Mouse (Mus musculus) C2C12 (cell line): ENCODE data around the gene Itpr3.

Experiments
- CEBPB ChIP-seq: IDR thresholded peaks from one replicate; pipeline ENCODE4 v1.6.1; 2011; ENCODE audit warnings: low read depth, mild to moderate bottlenecking, control low read depth, moderate library complexity
- CTCF ChIP-seq: IDR thresholded peaks from one replicate; pipeline ENCODE4 v1.5.1; 2011; ENCODE audit not compliant: control insufficient read depth, insufficient read depth, insufficient read length
- MAX ChIP-seq: IDR thresholded peaks from one replicate; pipeline ENCODE4 v1.6.1; 2011; ENCODE audit warnings: mild to moderate bottlenecking, control low read depth
- MYOD1 ChIP-seq: IDR thresholded peaks from one replicate; pipeline ENCODE4 v1.6.1; 2011; ENCODE audit warnings: low read depth; ENCODE audit not compliant: control insufficient read depth, insufficient read length
- MYOG ChIP-seq: IDR thresholded peaks from one replicate; pipeline ENCODE4 v1.6.1; 2011; ENCODE audit not compliant: control insufficient read depth, insufficient read length; ENCODE audit errors: extremely low read depth
- USF1 ChIP-seq: IDR thresholded peaks from one replicate; pipeline ENCODE4 v1.6.1; 2011; ENCODE audit warnings: low read depth, mild to moderate bottlenecking, control low read depth, moderate library complexity

DNA sequence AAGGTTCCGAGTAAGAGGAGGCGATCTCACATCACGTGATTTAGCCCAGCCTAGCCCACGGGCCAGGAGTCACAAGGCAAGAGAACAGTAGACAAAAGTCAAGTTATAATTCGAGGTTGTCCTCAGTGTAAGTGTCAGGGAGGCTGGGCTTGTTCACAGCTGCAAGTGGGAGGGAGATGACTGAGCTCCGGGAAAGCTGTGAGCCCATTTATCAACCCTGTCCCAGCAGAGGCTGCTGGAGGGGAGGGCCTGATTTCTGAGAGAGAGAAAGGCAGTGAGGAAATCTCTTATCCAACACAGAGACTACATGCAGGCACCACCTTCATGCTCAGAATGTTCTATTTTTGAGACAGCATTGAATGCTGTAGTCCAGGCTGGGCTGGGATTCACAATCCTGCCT, 44.2 kb upstream of the Itpr3 start:
- TF ChIP-seq MYOG (no peak), MAX (no peak), CTCF (no peak), USF1 (no peak), MYOD1 (no peak), CEBPB (no peak)
